ENCODE assay signal across 8 mouse cellular contexts in genomic region chr2:26138252-26139033, GRCm38 (mm10). TPM values are rescaled to one million over a fixed set of nuclear protein-coding genes. Genes with fewer than 3 reads are reported as not detected.
DNase-seq lines count a peak whose midpoint lies in the region; ATAC-seq lines count a peak whose summit lies in the region.

No protein-coding gene starts in this region.

- H3K9me3 ChIP-seq in hindbrain, embryonic 14.5 days (ENCODE audit: control insufficient read depth, low read length), result no peaks in the 10 kb centered on the region
- H3K9me3 ChIP-seq in liver, embryonic 16.5 days (replicated peaks; ENCODE audit: control insufficient read depth, low read length), result no peaks in the 10 kb centered on the region

- no peak for ATAC-seq in hindbrain, embryonic 14.5 days (ENCODE audit: low FRiP score)
- peak; percentile 22 for ATAC-seq in liver, embryonic 16.5 days (ENCODE audit: low read depth)

- H3K27ac ChIP-seq in hindbrain, embryonic 14.5 days, result no peak overlapping the region
- peak overlapping the region; percentile 85 for H3K27ac ChIP-seq in liver, embryonic 16.5 days (ENCODE audit: low read length)

- 82% methylated on average over 31 of the region's 31 CpGs for WGBS in hindbrain, embryonic 14.5 days
- 38% methylated on average over 31 of the region's 31 CpGs for WGBS in liver, embryonic 16.5 days (ENCODE audit: insufficient replicate concordance)

- no peak overlapping the region for H3K4me3 ChIP-seq in hindbrain, embryonic 14.5 days (replicated peaks; ENCODE audit: low read length)
- H3K4me3 ChIP-seq in liver, embryonic 16.5 days (ENCODE audit: low read depth, low read length), result peak overlapping the region; percentile 88

- DNase-seq in heart, adult 11 months, result peak; percentile 92
- no peak for DNase-seq in heart, postnatal 10 days
- DNase-seq in R1 (ENCODE audit: low read depth, low spot score), result peak; percentile 53
- DNase-seq in hindbrain, embryonic 14.5 days (ENCODE audit: low spot score), result no peak
- peak; percentile 66 for DNase-seq in yolk sac, embryonic 10.5 days (ENCODE audit: low spot score)
- DNase-seq in ovary, postnatal 14 days (ENCODE audit: low spot score), result no peak
- DNase-seq in adrenal gland, postnatal 25 days, result no peak

- peak overlapping the region; percentile 95 for H3K9ac ChIP-seq in hindbrain, embryonic 14.5 days
- peak overlapping the region; percentile 86 for H3K9ac ChIP-seq in liver, embryonic 16.5 days (ENCODE audit: low read depth, low read length)

- intact Hi-C loops in heart, postnatal 10 days (cut with DNase I), result no loop called here

- H3K36me3 ChIP-seq in hindbrain, embryonic 14.5 days (replicated peaks; ENCODE audit: control insufficient read depth, insufficient read depth), result no peaks in the 10 kb centered on the region
- no peaks in the 10 kb centered on the region for H3K36me3 ChIP-seq in liver, embryonic 16.5 days (ENCODE audit: control insufficient read depth, insufficient read depth)

- no peaks in the 10 kb centered on the region for H3K27me3 ChIP-seq in hindbrain, embryonic 14.5 days (ENCODE audit: control insufficient read depth, insufficient read depth, low read length)
- no peaks in the 10 kb centered on the region for H3K27me3 ChIP-seq in liver, embryonic 16.5 days (ENCODE audit: control insufficient read depth, insufficient read depth, low read depth, low read length)

- H3K4me1 ChIP-seq in hindbrain, embryonic 14.5 days (replicated peaks; ENCODE audit: control insufficient read depth, insufficient read depth, low read length), result peaks cover 25% of the 10 kb centered on the region
- H3K4me1 ChIP-seq in liver, embryonic 16.5 days (ENCODE audit: control insufficient read depth, low read depth, low read length), result peaks cover 38% of the 10 kb centered on the region

- peak overlapping the region; percentile 87 for H3K4me2 ChIP-seq in hindbrain, embryonic 14.5 days (replicated peaks)
- H3K4me2 ChIP-seq in liver, embryonic 16.5 days (ENCODE audit: low read depth, low read length), result peak overlapping the region; percentile 95

RNA-seq across cellular contexts. Expression of gene Nacc2, which starts 15.4 kb away (rescaled TPM):
- total RNA-seq in heart, postnatal 10 days (2021), result 10 to 100 TPM; 12.2 to 15.9 TPM
- 18.3 and 19.2 TPM in 2 replicates for polyA plus RNA-seq in hindbrain, embryonic 14.5 days (2014; fragmentation: Nextera tagmentation; extraction: Ambion mirVana)
- polyA plus RNA-seq in liver, embryonic 16.5 days (2015; fragmentation: Nextera tagmentation; extraction: Ambion mirVana), result 3.9 and 6.4 TPM in 2 replicates
- 25.8 and 36.6 TPM in 2 replicates for total RNA-seq in adrenal gland, postnatal 25 days (2021)

Comparison
In these comparisons a context has a peak if more than half of its experiments do, and no peak if none do; other contexts are left out.
1. DNase-seq: peak in heart, adult 11 months (single experiment), R1 (single experiment) and yolk sac, embryonic 10.5 days (single experiment); none in heart, postnatal 10 days (0 of 2), hindbrain, embryonic 14.5 days (single experiment), ovary, postnatal 14 days (single experiment) and adrenal gland, postnatal 25 days (single experiment).